Mouse (Mus musculus) regulatory T cell (primary cell): ENCODE measurements around the gene Gna13.

ENCODE experiments used
- in situ Hi-C: fragments of 300-600 bp; cut with MboI, MseI; formaldehyde crosslinking; loops from one replicate; pipeline ENCODE4 v1.15.1; 2025; ENCODE audit warnings: high pct_unique_total_duplicates

Gene Gna13

DNA sequence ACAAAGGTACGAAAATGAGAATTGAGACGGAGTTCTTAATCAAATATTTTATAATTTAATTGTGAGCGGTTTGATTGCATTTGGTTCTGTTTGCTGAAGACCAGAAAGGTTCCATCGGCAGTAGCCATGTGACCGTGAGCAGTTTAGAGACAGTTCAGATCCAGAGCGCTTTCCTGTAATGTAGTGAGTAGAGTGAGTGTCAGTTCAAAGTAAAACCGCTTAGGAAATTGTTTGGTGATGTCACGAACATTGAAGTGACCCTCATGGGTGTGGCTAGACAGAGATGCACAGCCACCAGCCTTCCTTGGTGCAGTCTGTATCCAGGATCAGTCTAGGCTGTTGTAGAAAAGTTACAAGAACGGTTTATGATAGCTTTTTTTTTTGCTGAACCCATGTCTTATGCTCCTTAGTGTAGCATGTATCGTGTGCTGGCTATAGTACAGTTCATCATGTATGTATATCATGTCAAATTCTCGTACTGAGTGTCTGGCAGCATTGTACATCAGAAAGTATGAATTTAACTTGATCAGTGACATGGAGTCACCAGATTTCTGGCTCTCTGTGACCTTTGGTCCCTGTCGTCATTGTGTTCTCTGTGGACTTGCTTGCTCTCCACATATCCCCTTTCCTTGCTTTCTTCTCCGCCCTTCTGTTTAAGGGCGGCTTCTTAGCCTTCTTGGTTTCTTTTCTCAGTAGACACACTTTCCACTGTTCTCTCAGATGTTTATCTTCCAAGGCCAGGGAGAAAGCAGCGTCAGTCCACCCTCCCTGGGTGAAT lies 4.4 kb downstream of the Gna13 start:
- in situ Hi-C loops: loop anchor here (25.0 kb wide), 2 partner anchors 1020 to 1930 kb away; partner anchors contain the start of gene Map2k6

DNA sequence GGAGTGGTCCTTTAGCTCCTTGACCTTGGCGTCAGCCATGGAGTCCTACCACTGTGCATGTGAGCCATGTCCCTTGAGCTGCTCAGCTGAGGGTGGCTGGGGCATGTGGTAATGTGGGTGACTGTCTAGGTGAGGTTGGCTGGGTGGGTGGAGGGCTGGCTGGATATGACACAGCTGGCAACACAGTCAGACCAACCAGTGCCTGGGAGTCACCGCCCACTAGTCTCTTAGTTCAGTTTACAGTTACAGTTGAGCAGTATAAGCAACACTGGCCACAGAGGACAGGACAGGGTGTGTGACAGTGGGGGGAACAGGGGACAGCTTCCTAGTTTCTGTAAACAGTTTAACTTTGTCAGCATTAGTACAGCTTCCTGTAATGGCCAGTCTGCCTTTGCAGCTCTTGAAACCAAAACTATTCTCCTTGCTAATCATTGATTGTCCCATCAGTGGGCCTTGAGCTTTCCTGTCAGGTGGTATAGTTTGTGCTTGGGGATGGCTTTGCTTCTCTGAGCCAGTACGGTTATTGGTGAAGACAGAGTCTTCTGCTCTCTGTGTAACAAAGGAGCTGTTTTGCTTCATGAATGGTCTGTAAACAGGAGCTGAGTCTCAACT lies 6.5 kb downstream of the Gna13 start:
- in situ Hi-C loops: loop anchor here (25.0 kb wide), 2 partner anchors 1018 to 1932 kb away; partner anchors contain the start of gene Map2k6

DNA sequence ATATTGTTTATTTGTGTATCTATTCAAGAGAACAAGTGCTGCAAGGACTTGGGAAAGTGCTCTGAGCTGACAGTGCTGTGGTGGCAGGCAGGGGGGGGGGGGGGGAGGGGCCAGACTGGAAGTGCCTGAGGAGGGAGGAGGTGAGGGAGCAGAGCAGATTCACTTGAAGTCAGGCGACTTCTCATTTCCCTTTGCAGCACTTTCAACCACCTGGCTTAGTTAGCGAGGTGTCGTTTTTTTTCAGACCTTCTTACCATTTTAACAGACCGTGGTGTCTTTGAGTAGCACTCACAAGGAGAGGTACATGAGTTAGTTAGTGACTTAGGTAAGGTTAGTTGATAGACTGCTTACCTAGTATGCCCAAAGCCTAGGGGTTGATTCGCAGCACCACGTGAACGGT lies 12.8 kb downstream of the Gna13 start:
- in situ Hi-C loops: no loop called here

DNA sequence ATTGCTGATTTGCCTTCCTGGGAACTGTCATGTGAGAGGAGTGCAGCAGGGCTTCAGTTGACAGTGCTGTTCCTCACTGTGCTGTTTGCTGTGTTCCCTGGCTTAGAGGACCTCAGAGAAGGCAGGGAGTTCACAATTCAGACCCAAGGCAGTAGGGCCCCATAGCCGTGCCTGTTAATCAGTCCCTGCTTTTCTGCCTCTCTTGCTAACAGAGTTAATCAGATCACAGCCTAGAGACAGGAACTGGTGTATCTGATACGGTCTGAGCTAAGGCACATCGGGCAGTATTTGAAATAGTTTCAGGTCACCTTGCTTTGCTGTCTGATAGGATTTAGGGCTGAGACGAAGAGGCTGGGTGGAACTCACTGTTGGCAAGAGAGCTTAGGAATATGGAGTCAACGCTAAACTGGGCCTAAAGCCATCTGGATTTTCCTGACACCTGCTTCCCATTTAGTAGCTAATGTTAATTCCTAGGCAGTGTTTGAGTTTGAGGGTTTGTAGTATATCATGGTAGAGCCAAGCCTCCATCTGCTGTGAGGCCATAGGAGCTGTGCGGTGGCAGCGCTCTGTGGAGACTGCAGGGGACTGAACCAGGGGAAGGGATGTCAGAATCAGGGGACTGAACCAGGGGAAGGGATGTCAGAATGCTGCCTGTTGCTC lies 14.0 kb downstream of the Gna13 start:
- in situ Hi-C loops: no loop called here

DNA sequence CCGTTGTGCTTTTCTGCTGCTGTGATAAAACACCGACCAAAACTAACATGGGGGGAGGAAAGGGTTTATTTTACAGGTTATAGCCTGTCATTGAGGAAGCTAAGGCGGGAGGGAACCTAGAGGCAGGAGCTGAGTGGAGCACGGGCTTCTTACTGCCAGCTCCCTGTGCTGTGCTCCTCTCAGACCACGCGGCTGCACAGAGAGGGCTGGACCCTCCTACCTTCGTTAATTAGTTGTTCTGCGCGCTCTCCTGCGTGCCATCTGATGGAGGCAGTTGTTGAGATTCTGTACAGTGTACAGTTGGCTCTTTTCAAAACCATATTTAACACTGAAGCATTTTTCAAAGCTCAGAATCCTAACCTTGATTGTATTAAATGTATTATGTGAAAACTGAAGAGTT lies 14.8 kb downstream of the Gna13 start:
- in situ Hi-C loops: no loop called here

DNA sequence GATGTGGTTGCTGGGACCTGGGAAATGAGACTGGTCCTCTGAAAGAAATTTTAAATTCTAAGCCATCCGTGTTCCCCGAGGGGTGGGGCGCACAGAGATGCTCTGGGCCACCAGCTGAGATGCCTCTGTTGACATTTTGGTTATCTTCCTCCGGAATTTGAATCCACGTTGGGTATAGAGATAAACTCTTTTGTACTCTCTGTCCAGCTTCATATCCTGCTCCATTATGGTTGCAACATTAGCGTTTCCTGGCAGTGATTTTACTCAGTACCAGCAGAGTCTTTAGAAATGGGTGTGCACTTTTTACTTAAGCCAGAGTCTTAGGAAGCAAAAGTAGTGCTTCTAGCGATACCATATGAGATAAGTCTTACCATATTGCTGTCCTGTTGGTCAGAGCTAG lies 15.4 kb downstream of the Gna13 start:
- in situ Hi-C loops: no loop called here

DNA sequence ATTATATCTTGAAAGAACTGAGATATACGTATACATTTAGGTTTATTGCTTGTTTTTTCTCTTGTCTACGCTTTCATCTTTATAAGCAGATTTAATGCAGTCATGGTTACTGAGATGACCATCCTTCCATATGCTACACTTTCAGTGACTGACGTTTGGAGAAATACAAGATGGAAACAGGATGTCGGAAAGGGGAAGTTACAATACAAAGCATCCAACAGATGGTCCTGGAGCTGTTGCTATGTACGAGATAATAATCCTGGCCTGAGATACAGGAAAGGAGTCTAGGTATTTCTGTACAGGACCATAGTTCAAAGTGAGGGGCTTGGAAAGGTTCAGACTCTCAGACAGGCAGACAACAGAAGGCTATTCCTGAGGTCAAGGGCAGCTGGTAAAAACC lies 18.0 kb downstream of the Gna13 start:
- in situ Hi-C loops: no loop called here

DNA sequence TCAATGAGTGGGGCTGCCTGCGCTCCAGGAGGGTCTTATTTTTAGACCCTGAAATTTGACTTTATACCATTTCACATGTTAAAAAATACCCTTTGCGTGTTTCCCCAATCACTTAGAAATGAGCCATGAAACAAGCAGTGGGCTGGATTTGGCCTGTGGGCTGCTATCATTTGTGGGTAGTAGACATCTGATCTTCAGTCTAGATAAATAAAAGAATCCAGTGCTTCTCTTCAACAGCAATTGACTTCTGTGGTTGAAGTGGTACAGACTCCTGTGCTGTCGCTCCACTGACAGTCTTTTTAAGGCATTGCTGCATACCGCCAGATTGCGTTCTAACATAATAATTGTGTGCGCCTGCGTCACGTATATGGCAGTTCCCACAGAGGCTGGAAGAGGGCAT lies 22.7 kb downstream of the Gna13 start:
- in situ Hi-C loops: no loop called here

DNA sequence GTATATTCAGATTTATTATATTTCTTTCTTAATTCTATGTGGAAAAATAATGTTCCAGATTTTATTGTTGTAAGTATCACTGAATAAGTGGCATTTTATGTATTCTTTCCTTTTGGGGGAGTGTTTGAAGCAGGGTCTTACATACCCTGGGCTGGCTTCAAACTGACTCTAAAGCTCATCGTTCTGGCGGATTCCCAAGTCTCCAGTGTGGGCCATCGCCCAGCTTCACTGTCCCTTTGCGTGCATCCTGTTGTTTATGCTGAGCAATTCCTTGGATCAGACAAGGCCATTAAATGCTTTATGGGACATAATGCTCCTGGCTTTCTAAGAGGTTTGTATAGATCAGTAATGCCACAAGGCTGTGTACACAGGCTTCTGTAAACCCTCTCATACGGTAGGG lies 26.4 kb downstream of the Gna13 start:
- in situ Hi-C loops: no loop called here

DNA sequence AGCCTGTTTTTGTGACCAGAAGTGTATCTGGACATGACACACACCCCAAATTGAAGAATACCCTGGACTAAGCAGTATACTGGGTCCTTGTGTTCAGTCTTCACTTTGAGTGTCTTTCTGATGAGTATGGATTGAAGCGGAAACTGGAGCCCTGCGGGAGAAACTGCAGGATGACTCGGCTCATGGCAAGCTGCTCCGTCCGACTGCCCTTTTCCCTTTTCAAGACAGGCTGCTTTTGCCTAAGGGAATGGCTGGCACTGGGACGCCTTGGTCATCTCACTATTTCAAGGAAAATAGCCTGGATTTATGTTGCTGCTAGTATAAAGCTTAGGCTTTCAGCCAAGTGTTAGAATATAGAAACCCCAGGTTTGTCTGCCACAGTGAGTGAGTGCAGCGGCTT lies 28.6 kb downstream of the Gna13 start:
- in situ Hi-C loops: no loop called here

DNA sequence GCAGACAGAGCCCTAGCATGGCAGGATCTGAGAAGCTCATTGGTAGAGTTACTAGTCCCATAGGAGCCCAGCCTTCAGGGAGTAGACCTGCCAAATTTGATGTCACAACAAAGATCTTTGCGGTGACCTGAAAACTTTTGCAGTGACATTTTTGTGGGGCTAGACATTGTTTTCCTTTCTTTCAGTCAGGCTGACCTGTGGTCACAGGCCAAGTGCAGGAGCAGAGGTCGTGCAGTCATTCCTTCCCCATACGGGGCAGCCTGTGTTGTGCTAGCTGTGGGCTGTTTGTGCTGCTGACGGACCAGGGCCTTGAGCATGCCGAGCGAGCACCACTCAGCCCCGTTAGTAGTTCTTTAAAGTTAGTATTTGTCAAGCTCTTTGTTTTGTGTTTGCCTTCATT lies 29.1 kb downstream of the Gna13 start:
- in situ Hi-C loops: no loop called here

DNA sequence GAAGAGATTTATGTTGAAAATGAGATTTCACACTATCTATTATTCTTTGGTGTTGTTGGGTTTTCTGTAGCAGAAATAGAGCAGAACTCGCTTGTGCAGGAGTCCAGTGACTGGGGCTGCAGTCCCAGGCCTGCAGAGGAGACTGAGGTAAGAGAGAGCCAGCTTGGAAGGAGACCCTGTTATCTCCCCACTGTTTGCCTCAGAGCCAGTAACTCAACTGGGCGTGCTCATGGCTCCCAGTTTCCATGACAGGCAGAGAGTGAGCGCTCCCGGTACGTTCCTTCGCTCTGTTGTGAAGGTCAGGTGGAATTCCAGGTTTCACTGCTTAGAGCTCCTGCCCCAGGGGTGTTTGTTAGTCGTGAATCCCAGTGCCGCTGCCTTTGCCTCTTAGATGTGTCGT lies 30.0 kb downstream of the Gna13 start:
- in situ Hi-C loops: no loop called here

DNA sequence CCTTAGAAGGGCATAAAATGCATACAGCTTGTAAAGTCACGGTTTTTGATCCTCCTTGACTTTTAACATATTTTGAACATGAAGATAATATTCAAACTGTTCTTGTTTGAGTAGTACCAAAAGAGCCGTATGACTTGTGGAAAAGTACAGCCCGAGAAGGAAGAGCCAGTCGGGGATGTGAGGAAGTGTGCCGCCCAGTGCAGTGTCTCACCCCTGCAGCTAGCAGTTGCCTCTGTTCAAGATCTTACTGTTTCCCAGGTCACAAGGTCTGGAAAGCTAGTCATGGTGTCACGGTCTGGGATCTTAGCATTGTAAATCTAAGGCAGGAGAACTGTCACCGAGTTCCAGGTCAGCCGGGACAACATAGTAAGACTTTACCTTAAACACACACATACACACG lies 32.1 kb downstream of the Gna13 start:
- in situ Hi-C loops: no loop called here

DNA sequence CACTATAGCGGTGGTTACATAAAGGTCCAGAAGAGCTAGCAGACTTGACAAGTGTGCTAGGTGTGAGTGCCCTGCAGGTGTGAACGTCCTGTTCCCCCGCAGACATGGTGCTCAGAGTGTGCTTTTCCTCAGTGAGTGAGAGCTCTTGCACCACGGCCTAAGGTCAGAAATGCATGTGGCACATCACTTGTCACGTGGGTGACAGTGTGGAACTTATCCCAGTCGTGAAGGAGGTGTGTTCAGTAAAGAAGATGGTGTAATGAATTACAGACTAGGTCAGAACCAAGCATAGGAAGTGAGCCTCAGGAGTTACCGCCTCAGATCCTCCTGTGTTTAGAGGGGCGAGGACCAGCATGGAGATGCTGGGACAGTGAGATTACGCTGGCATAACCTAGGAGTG lies 32.7 kb downstream of the Gna13 start:
- in situ Hi-C loops: no loop called here

DNA sequence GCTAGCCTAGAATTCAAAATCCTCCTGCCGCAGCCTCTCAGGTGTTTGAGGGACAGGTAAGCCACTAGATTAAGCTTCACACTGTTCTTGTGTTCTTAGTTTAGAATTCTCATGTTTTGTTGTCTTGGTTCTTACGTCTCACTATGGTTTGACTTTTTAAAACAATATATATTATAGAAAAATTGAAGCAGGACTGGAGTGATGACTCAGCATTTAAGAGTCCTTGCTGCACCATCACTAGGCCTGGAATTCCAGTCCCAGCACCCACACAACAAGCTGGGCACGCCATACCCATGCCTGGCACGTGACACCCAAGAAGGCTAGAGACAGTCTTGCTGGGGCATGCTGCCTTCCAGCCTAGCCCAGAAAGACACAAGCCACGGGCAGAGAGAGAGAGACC lies 43.8 kb downstream of the Gna13 start:
- in situ Hi-C loops: loop anchor here (5.0 kb wide), 1 partner anchor 34 kb away; no protein-coding TSS in a partner anchor

DNA sequence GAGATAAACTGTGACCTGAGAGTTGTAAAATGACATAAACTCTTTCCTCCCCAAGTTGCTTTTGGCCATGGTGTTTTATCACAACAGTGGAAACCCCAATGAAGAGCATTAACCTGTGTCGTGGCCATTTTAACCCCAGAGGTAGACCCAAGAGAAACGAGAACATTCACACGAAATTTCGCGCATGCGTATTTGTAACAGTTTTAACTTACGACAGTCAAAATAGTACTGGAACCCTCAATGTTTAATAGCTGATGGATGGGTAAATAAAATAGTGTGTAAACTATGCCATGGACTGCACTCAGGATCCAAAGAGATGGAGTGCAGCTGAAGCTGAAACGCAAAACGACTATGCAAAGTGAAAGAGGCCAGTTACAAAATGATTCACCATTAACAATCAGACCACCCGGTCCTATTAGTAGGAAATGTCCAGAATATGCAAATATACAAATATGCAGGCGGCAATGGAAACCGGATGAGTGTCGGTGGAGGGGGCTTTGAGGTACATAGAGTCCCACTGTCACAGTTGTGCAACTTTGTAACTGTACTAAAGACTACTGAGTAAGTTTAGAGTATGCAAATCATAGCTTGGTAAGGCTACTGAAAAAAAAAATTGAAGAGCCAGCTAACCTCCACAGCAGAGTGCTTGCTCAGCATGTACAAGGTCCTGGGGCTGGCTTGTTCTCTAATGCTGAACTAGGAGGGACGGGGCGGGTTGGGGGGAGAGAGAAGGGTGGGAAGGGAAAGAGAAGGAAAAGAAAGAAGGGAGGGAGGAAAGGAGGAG lies 47.8 kb downstream of the Gna13 start:
- in situ Hi-C loops: no loop called here

DNA sequence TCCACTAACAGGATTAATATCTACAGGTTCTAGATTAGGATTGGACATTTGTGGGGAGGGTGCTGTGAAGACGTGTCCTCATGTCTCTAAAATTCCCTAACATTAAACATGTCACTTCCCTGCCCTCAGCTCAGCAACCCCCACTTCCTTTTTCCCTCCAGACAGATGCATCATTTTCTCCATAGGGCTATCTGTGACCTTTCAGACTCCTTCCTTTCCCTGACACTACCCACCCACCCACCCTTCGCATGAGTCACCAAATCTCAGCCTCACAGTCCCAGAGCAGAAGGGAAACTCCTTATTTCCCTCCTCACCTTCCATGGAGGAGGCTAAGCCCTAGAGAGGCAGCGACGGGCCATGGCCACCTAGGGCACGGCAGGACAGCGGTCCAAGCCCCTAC lies 51.0 kb downstream of the Gna13 start, which contains the start of gene 9930022D16Rik:
TSS of gene 9930022D16Rik (plus strand) at position 301 of the 400 bp plus-strand sequence.
- in situ Hi-C loops: no loop called here

DNA sequence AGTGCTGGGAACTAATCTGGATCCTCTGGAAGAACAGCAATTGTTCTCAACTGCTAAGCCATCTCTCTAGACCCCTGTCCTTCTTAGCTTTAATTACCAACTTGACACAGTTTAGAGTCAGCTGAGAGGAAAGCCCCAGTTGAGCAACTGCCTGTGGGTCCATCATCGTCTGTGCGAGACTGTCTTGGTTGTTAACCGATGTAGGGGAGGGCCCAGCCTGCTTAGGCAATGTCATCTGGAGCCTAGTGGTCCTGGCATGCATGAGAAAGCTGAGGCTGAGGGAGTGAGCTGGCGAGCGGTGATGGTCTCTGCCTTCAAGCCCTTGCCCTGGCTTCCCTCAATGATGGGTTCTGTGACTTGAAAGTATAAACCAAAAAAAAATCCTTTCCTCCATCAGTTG lies 52.2 kb downstream of the Gna13 start:
- in situ Hi-C loops: no loop called here

DNA sequence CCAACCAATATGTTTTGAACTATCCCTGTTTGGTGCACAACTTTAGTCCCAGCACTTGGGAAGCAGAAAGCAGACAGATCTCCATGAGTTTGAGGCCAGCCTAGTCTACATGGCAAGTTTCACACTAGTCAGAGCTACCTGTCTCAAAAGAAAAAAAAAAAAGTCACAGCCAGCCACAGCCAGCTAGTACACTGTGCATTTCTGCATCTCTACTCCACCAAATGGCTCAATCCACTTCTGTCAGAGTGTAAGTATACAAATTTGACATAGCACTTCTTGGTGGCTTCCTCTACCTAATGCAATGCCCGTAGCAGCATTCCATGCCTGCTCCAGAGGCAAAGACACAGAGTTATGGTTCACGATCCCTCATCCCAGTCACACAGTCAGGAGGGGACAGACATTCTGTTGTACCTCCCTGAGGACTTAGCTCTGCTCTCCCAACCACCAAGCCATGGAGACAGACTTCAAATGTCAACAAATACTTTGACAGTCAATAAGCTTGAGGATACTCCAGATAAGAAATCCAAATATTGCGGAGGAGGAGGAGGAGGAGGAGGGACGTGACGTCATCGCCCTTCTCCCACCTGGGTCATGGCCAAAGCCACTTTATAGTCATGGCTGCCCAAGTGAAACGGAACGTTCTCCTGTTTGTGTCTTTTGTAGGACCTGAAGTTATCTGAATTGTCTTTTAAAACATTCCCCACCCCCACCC lies 54.2 kb downstream of the Gna13 start:
- in situ Hi-C loops: no loop called here

DNA sequence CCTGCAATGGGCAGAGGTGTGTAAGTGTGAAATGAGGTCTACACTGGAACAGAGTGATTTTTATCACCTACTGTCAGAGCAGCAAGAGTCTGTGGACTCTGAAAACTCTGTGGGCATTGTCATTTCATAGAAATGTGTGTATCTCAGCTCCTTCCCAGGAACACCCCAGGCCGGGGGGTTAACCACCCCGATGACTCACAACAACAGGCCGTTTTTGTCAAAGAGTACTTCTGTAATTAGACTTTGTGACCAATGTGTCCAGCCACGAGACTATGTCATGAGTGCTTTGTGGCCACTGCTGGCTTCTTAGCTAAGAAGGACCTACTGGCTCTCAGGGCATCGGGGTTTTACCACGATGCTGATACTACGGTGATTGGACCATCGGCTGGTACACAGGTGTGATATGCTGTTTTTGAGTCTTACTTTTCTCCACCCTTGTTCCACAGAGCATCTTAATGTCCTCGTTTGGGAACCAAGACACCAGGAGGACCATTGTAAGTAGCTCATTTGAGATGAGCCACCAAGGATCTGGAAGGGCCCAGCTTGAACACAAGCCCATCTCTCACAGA lies 54.9 kb downstream of the Gna13 start:
- in situ Hi-C loops: no loop called here

DNA sequence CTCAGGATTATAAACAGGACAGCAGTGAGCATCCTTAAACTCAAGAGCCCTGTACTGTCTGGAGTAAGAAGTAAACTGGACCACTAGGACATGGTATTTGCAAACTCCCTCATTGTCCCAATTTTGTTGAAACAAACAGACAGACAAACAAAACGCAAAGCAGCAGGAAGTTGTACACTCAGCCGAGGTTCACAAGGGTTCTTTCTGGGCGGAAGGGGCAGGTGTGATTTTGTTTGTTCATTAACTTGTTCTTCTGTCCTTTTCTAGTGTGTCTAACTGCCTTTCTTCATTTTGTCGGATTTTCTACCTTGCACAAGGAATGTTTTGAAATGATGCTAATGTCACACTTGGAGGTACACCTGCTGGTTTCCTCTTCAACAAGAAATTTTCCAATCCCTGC lies 56.8 kb downstream of the Gna13 start:
- in situ Hi-C loops: no loop called here
